Mouse (Mus musculus) myocyte (in vitro differentiated cells): ENCODE data around the gene Akap13.

Experiments used
- MAX ChIP-seq: IDR thresholded peaks from one replicate; pipeline ENCODE4 v1.6.1; 2011; ENCODE audit warnings: low read depth, mild to moderate bottlenecking, control low read depth
- POLR2A ChIP-seq: IDR thresholded peaks from one replicate; pipeline ENCODE4 v1.6.1; 2011; ENCODE audit warnings: low read depth, mild to moderate bottlenecking, control low read depth, moderate library complexity; ENCODE audit not compliant: insufficient read length
- POLR2AphosphoS2 ChIP-seq: IDR thresholded peaks from one replicate; pipeline ENCODE4 v1.6.1; 2011; ENCODE audit warnings: low read depth, control low read depth; ENCODE audit not compliant: insufficient read length
- USF1 ChIP-seq: IDR thresholded peaks from one replicate; pipeline ENCODE4 v1.6.1; 2011; ENCODE audit warnings: low read depth, mild to moderate bottlenecking, control low read depth, moderate library complexity

GRCm38 (mm10) chr7:75744978-75745638, 289.8 kb downstream of the Akap13 start:
- no peak for TF ChIP-seq USF1
- TF ChIP-seq POLR2AphosphoS2, result no peak
- TF ChIP-seq POLR2A, result no peak
- TF ChIP-seq MAX, result no peak
